Mouse (Mus musculus): ENCODE measurements around the gene Hax1. TPM values are rescaled to one million over a fixed set of nuclear protein-coding genes. Genes with fewer than 3 reads are reported as not detected.

Gene Hax1
- polyA plus RNA-seq (2014; fragmentation: Nextera tagmentation; extraction: Ambion mirVana), result 111 and 114 TPM in 2 replicates

- peak within 1 kb of the TSS; percentile 72 for H3K4me3 ChIP-seq (replicated peaks; ENCODE audit: low read depth, low read length)
- peak; percentile 91 for ATAC-seq (ENCODE audit: low FRiP score, low TSS enrichment)
- H3K4me2 ChIP-seq (ENCODE audit: low read length), result peak within 1 kb of the TSS; percentile 94
- peak within 1 kb of the TSS; percentile 80 for H3K9ac ChIP-seq (replicated peaks; ENCODE audit: low read length)
- WGBS, result under 1% methylated on average over 26 of the region's 26 CpGs
- H3K9me3 ChIP-seq (ENCODE audit: control insufficient read depth, low read length), result no peaks in the 10 kb centered on the region
- peak within 1 kb of the TSS; percentile 88 for H3K27ac ChIP-seq (replicated peaks; ENCODE audit: low read depth, low read length)
- H3K4me1 ChIP-seq (ENCODE audit: control insufficient read depth, insufficient read depth, low read length), result peaks cover 8% of the 10 kb centered on the region
- peaks cover 57% of the 10 kb centered on the region for H3K36me3 ChIP-seq (ENCODE audit: control insufficient read depth, insufficient read depth, low read length)
- peak; percentile 98 for DNase-seq
- no peaks in the 10 kb centered on the region for H3K27me3 ChIP-seq (ENCODE audit: control insufficient read depth, insufficient read depth, low read length)
Measured at GRCm38 (mm10) chr3:89998612-89999054, at the start of gene Hax1. Gene Hax1 (minus strand): TSS chr3:89998780.

GRCm38 (mm10) chr3:90036263-90036662, 37.7 kb upstream of the Hax1 start:
- peaks cover 87% of the 10 kb centered on the region for H3K36me3 ChIP-seq (ENCODE audit: control insufficient read depth, insufficient read depth, low read length)
- H3K9ac ChIP-seq (replicated peaks; ENCODE audit: low read length), result no peak overlapping the region

GRCm38 (mm10) chr3:90034653-90035052, 36.1 kb upstream of the Hax1 start:
- H3K4me2 ChIP-seq (ENCODE audit: low read length), result no peak overlapping the region
- no peaks in the 10 kb centered on the region for H3K9me3 ChIP-seq (ENCODE audit: control insufficient read depth, low read length)
- 93% methylated on average over 2 of the region's 2 CpGs for WGBS
- H3K4me1 ChIP-seq (ENCODE audit: control insufficient read depth, insufficient read depth, low read length), result no peaks in the 10 kb centered on the region
- H3K27me3 ChIP-seq (ENCODE audit: control insufficient read depth, insufficient read depth, low read length), result no peaks in the 10 kb centered on the region
- H3K36me3 ChIP-seq (ENCODE audit: control insufficient read depth, insufficient read depth, low read length), result peaks cover 90% of the 10 kb centered on the region
- no peak overlapping the region for H3K4me3 ChIP-seq (replicated peaks; ENCODE audit: low read depth, low read length)
- H3K9ac ChIP-seq (replicated peaks; ENCODE audit: low read length), result no peak overlapping the region
- H3K27ac ChIP-seq (replicated peaks; ENCODE audit: low read depth, low read length), result no peak overlapping the region
- no peak for DNase-seq
- ATAC-seq (ENCODE audit: low FRiP score, low TSS enrichment), result no peak

More at GRCm38 (mm10) chr3:90036263-90036662, 37.7 kb upstream of the Hax1 start:
- ATAC-seq (ENCODE audit: low FRiP score, low TSS enrichment), result no peak
- DNase-seq, result no peak
- Histone ChIP-seq H3K27me3 (ENCODE audit: control insufficient read depth, insufficient read depth, low read length) (no peaks in the 10 kb centered on the region), H3K4me1 (ENCODE audit: control insufficient read depth, insufficient read depth, low read length) (no peaks in the 10 kb centered on the region), H3K27ac (replicated peaks; ENCODE audit: low read depth, low read length) (no peak overlapping the region), H3K4me3 (replicated peaks; ENCODE audit: low read depth, low read length) (no peak overlapping the region), H3K4me2 (ENCODE audit: low read length) (no peak overlapping the region), H3K9me3 (ENCODE audit: control insufficient read depth, low read length) (no peaks in the 10 kb centered on the region)
- WGBS, result 98% methylated on average over 1 of the region's 1 CpGs

DNA sequence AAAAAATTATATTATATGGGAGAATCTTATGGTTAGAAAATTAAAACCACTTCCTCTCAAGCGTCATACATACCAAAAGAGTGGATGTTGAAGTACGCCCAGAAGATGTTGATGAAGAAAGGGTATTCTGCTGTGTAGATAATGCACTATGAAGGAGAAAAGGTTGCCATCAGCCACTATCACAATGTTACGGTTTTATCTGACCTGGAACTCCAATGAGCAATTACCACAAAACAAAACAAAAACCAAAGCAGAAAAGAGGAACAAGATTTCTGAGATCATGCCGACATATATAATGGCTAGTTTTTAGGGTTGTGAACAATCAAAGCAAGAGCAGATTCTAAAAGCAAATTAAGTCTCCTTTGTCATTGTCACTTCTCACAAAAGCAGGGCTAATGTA, 18.0 kb upstream of the Hax1 start:
- WGBS, result 93% methylated on average over 4 of the region's 4 CpGs
- Histone ChIP-seq H3K36me3 (ENCODE audit: control insufficient read depth, insufficient read depth, low read length) (peaks cover 100% of the 10 kb centered on the region), H3K27ac (replicated peaks; ENCODE audit: low read depth, low read length) (no peak overlapping the region), H3K9me3 (ENCODE audit: control insufficient read depth, low read length) (no peaks in the 10 kb centered on the region), H3K4me1 (ENCODE audit: control insufficient read depth, insufficient read depth, low read length) (no peaks in the 10 kb centered on the region), H3K4me2 (ENCODE audit: low read length) (no peak overlapping the region), H3K4me3 (replicated peaks; ENCODE audit: low read depth, low read length) (no peak overlapping the region), H3K27me3 (ENCODE audit: control insufficient read depth, insufficient read depth, low read length) (no peaks in the 10 kb centered on the region), H3K9ac (replicated peaks; ENCODE audit: low read length) (no peak overlapping the region)
- ATAC-seq (ENCODE audit: low FRiP score, low TSS enrichment), result no peak
- no peak for DNase-seq

GRCm38 (mm10) chr3:90010291-90010690, 11.7 kb upstream of the Hax1 start:
- Histone ChIP-seq H3K4me2 (ENCODE audit: low read length) (no peak overlapping the region), H3K4me3 (replicated peaks; ENCODE audit: low read depth, low read length) (no peak overlapping the region), H3K36me3 (ENCODE audit: control insufficient read depth, insufficient read depth, low read length) (peaks cover 98% of the 10 kb centered on the region), H3K27ac (replicated peaks; ENCODE audit: low read depth, low read length) (no peak overlapping the region), H3K27me3 (ENCODE audit: control insufficient read depth, insufficient read depth, low read length) (no peaks in the 10 kb centered on the region), H3K4me1 (ENCODE audit: control insufficient read depth, insufficient read depth, low read length) (no peaks in the 10 kb centered on the region), H3K9me3 (ENCODE audit: control insufficient read depth, low read length) (no peaks in the 10 kb centered on the region), H3K9ac (replicated peaks; ENCODE audit: low read length) (no peak overlapping the region)
- DNase-seq (no peak), ATAC-seq (ENCODE audit: low FRiP score, low TSS enrichment) (no peak)
- 87% methylated on average over 2 of the region's 2 CpGs for WGBS

GRCm38 (mm10) chr3:90004091-90004796, 5.7 kb upstream of the Hax1 start:
- no peak for ATAC-seq (ENCODE audit: low FRiP score, low TSS enrichment)
- Histone ChIP-seq H3K36me3 (ENCODE audit: control insufficient read depth, insufficient read depth, low read length) (peaks cover 90% of the 10 kb centered on the region), H3K9ac (replicated peaks; ENCODE audit: low read length) (no peak overlapping the region), H3K9me3 (ENCODE audit: control insufficient read depth, low read length) (no peaks in the 10 kb centered on the region), H3K27me3 (ENCODE audit: control insufficient read depth, insufficient read depth, low read length) (no peaks in the 10 kb centered on the region), H3K4me2 (ENCODE audit: low read length) (no peak overlapping the region), H3K27ac (replicated peaks; ENCODE audit: low read depth, low read length) (no peak overlapping the region), H3K4me3 (replicated peaks; ENCODE audit: low read depth, low read length) (no peak overlapping the region), H3K4me1 (ENCODE audit: control insufficient read depth, insufficient read depth, low read length) (peaks cover under 1% of the 10 kb centered on the region; the same call in 1 of the 2 replicates)
- DNase-seq, result no peak
- WGBS, result 85% methylated on average over 3 of the region's 3 CpGs

DNA sequence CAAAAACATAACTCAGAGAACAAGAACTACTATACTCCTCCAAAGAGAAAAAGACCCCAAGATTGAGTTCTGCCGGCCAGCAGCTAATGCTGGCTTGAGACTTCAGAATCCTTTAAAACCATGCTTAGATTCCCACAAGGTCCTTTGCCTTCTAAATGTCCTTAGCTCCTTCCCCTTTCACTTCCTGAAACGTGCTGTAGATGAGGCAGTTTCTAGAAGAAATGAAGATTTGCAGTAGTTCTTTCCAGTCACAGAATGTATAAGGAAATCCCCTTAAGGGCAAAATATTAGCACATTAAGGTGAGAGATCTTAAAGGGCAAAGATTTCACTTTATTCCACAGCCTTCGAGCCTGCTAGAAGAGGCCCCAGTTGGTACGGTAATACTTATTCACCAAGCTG, 1.2 kb upstream of the Hax1 start:
- Histone ChIP-seq H3K36me3 (ENCODE audit: control insufficient read depth, insufficient read depth, low read length) (peaks cover 64% of the 10 kb centered on the region), H3K27me3 (ENCODE audit: control insufficient read depth, insufficient read depth, low read length) (no peaks in the 10 kb centered on the region), H3K27ac (replicated peaks; ENCODE audit: low read depth, low read length) (no peak overlapping the region), H3K4me3 (replicated peaks; ENCODE audit: low read depth, low read length) (0 out of 2 replicates have a peak overlapping the region, but pooled peaks have one; percentile 72), H3K4me1 (ENCODE audit: control insufficient read depth, insufficient read depth, low read length) (peaks cover 8% of the 10 kb centered on the region), H3K4me2 (ENCODE audit: low read length) (no peak overlapping the region), H3K9ac (replicated peaks; ENCODE audit: low read length) (no peak overlapping the region), H3K9me3 (ENCODE audit: control insufficient read depth, low read length) (no peaks in the 10 kb centered on the region)
- ATAC-seq (ENCODE audit: low FRiP score, low TSS enrichment) (no peak), DNase-seq (no peak)
- WGBS, result 85% methylated on average over 4 of the region's 4 CpGs

GRCm38 (mm10) chr3:89999090-89999489, 510 bp upstream of the Hax1 start:
- ATAC-seq (ENCODE audit: low FRiP score, low TSS enrichment), result no peak; the same call in 1 of the 2 replicates
- WGBS, result 19% methylated on average over 8 of the region's 8 CpGs
- peak overlapping the region; percentile 94 for H3K4me2 ChIP-seq (ENCODE audit: low read length)
- H3K36me3 ChIP-seq (ENCODE audit: control insufficient read depth, insufficient read depth, low read length), result peaks cover 61% of the 10 kb centered on the region
- H3K4me3 ChIP-seq (replicated peaks; ENCODE audit: low read depth, low read length), result peak overlapping the region; percentile 72
- no peaks in the 10 kb centered on the region for H3K9me3 ChIP-seq (ENCODE audit: control insufficient read depth, low read length)
- H3K9ac ChIP-seq (replicated peaks; ENCODE audit: low read length), result peak overlapping the region; percentile 80
- peaks cover 8% of the 10 kb centered on the region for H3K4me1 ChIP-seq (ENCODE audit: control insufficient read depth, insufficient read depth, low read length)
- no peak for DNase-seq
- H3K27ac ChIP-seq (replicated peaks; ENCODE audit: low read depth, low read length), result peak overlapping the region; percentile 88
- no peaks in the 10 kb centered on the region for H3K27me3 ChIP-seq (ENCODE audit: control insufficient read depth, insufficient read depth, low read length)
